ENCODE assay signal across 25 mouse cellular contexts in genomic region chr15:89585631-89586030, GRCm38 (mm10). TPM values are rescaled to one million over a fixed set of nuclear protein-coding genes. Genes with fewer than 3 reads are reported as not detected.
"Had no signal": no experiment of that assay in that cellular context is flagged by ENCODE, and none has a peak within 500 bp of the region (broad histone marks: within the 10 kb centered on the region; RNA-seq: fewer than 3 reads in every experiment).

No protein-coding gene starts in this region.

- DNase-seq: gastrocnemius, postnatal 14 days; gastrocnemius, postnatal 36 days; kidney, adult 18-20 months; kidney, adult 8-10 months; kidney, postnatal 10 days; kidney, postnatal 25 days; kidney, postnatal 4 days; left cerebral cortex, postnatal 4 days had no signal

- H3K9ac ChIP-seq: heart, embryonic 12.5 days; hindbrain, embryonic 12.5 days; hindbrain, embryonic 14.5 days; intestine, embryonic 15.5 days; limb, embryonic 13.5 days; limb, embryonic 15.5 days; liver, embryonic 12.5 days had no signal

- ATAC-seq: hindbrain, embryonic 16.5 days; inflammation-experienced regulatory T-cells, adult 6 months; intestine, embryonic 15.5 days; intestine, postnatal 0 days; liver, embryonic 12.5 days had no signal

- H3K27me3 ChIP-seq: heart, embryonic 12.5 days; hindbrain, embryonic 12.5 days; intestine, embryonic 15.5 days; limb, embryonic 13.5 days; limb, embryonic 15.5 days; liver, embryonic 12.5 days had no signal

- H3K4me2 ChIP-seq: heart, embryonic 12.5 days; hindbrain, embryonic 12.5 days; hindbrain, embryonic 14.5 days; intestine, embryonic 15.5 days; limb, embryonic 13.5 days; limb, embryonic 15.5 days; liver, embryonic 12.5 days had no signal

- H3K4me3 ChIP-seq: heart, embryonic 10.5 days; heart, embryonic 12.5 days; hindbrain, embryonic 10.5 days; hindbrain, embryonic 12.5 days; intestine, embryonic 15.5 days; layer of hippocampus, adult 2 months; left cerebral cortex, adult 2 months; limb, embryonic 13.5 days; limb, embryonic 15.5 days; liver, embryonic 12.5 days had no signal

- H3K27ac ChIP-seq: heart, embryonic 10.5 days; hindbrain, embryonic 10.5 days; hindbrain, embryonic 12.5 days; hindbrain, embryonic 14.5 days; intestine, embryonic 15.5 days; layer of hippocampus, adult 2 months; left cerebral cortex, adult 2 months; limb, embryonic 13.5 days; limb, embryonic 15.5 days; liver, embryonic 12.5 days had no signal

- H3K36me3 ChIP-seq: intestine, embryonic 15.5 days had no signal

- H3K9me3 ChIP-seq: heart, embryonic 10.5 days; heart, embryonic 12.5 days; hindbrain, embryonic 10.5 days; hindbrain, embryonic 12.5 days; intestine, embryonic 15.5 days; limb, embryonic 13.5 days; limb, embryonic 15.5 days; liver, embryonic 12.5 days had no signal

- H3K4me1 ChIP-seq: heart, embryonic 12.5 days; intestine, embryonic 15.5 days had no signal

RNA-seq across cellular contexts. Expression of gene Acr, which starts 17.5 kb away (rescaled TPM):
- total RNA-seq: granulocyte monocyte progenitor cell, adult 5-6 weeks; liver, adult 2 months had no signal
- polyA plus RNA-seq: inflammation-experienced regulatory T-cells, adult 6 months; intestine, embryonic 15.5 days; limb, embryonic 11.5 days; limb, embryonic 13.5 days; limb, embryonic 15.5 days; liver, embryonic 12.5 days had no signal
